Mouse (Mus musculus): Measurements from ENCODE around the gene Ccdc134. TPM values are rescaled to one million over a fixed set of nuclear protein-coding genes. Genes with fewer than 3 reads are reported as not detected.
"Not testable (repeated sequence)": the region's sequence is repeated elsewhere in the genome, so short reads cannot be mapped to it uniquely, and the experiment has no call there.

The Ccdc134 gene
- total RNA-seq (2021): 10 to 100 TPM; 10.1 to 12.9 TPM
- long read RNA-seq, experiment 1, transcript Ccdc134-201 (7 exons, 2,046 nt): major isoform, 6 of 11 reads
- long read RNA-seq, experiment 1, partial matches to known transcripts: 1 of 11 reads
- long read RNA-seq, experiment 1, other reads (novel, unspliced or antisense): 4 of 11 reads
- long read RNA-seq, experiment 2, full-length matches to known transcripts: 8 of 13 reads
- long read RNA-seq, experiment 2, partial matches to known transcripts: 2 of 13 reads
- long read RNA-seq, experiment 2, other reads (novel, unspliced or antisense): 3 of 13 reads

- DNase-seq (ENCODE audit: low spot score in 2 of 2): peak; percentile 97
- intact Hi-C loops (cut with DNase I): no loop called here
Measured at GRCm38 (mm10) chr15:82127426-82128374, at the start of gene Ccdc134. TSS of gene Ccdc134 (plus strand) at chr15:82127922.

- no peak for DNase-seq (ENCODE audit: low spot score in 2 of 2)
- intact Hi-C loops (cut with DNase I): no loop called here
Measured at GRCm38 (mm10) chr15:82079883-82080282, 47.8 kb upstream of the Ccdc134 start.

DNA sequence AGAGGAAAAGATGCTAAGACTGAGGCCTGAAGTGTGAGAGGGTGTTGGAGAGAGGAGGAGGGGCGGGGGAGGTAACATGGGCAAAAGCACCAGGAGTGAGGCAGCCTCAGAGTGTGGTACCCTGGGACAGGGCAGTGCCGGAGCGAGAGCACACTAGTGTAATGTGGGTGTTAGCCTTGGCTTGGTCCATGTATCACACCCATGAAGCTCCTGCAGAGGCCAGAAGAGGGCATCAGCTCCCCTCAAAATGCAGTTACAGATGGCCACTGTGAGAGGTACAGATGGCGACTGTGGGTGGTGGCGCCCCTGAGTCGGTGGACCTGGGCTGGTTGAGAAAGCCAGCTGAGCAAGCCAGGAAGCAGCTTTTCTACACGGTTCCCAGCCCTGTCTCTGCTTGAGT is 46.6 kb upstream of the Ccdc134 start:
- intact Hi-C loops (cut with DNase I): no loop called here
- DNase-seq (ENCODE audit: low spot score in 2 of 2): peak; percentile 48 to 67

- DNase-seq (ENCODE audit: low spot score in 2 of 2): no peak
- intact Hi-C loops (cut with DNase I): no loop called here
Measured at GRCm38 (mm10) chr15:82085606-82086005, 42.1 kb upstream of the Ccdc134 start.

GRCm38 (mm10) chr15:82086131-82086530 is 41.6 kb upstream of the Ccdc134 start:
- intact Hi-C loops (cut with DNase I): no loop called here
- DNase-seq (ENCODE audit: low spot score in 2 of 2): no peak

DNA sequence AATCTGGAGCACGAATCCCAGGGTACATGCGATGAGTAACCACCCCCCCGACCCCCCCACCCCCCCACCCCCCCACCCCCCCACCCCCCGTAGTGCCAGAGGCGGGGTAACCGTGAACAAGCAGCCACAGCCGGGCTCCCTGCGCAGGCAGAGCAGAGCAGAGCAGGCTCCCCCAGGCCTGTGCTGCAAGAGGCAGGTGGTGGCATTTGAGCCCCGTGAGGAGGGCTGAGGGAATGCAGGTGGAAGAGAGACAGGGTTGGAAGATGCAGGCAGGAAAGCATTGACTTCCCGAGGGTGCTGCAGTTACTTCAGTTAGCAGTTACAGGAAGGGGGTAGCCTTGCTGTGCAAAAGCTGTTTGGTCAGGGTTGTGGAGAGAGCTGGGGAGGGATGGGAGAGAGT is 40.5 kb upstream of the Ccdc134 start:
- peak; percentile 35 to 37 for DNase-seq (ENCODE audit: low spot score in 2 of 2)
- intact Hi-C loops (cut with DNase I): no loop called here

DNA sequence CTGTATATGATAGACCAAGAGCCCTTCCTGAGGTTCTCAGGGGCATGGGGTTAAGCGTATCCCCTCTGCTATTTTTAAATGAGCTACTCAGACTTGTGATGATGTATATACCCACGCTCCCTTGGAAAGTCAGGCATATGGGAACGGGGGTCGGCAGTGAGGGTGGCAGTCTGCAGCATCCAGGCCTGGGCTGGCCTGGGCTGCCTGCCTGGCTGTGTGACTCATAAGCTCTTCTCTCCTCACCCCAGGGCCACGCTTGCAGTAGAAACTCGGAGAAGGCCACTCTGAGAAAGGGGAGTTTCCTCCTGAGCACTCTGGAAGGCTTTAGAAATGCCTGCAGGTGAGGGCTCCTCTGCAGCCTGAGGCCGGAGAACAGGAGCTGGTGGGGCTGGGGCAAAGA is 36.7 kb upstream of the Ccdc134 start:
- no peak for DNase-seq (ENCODE audit: low spot score in 2 of 2)
- intact Hi-C loops (cut with DNase I): no loop called here

DNA sequence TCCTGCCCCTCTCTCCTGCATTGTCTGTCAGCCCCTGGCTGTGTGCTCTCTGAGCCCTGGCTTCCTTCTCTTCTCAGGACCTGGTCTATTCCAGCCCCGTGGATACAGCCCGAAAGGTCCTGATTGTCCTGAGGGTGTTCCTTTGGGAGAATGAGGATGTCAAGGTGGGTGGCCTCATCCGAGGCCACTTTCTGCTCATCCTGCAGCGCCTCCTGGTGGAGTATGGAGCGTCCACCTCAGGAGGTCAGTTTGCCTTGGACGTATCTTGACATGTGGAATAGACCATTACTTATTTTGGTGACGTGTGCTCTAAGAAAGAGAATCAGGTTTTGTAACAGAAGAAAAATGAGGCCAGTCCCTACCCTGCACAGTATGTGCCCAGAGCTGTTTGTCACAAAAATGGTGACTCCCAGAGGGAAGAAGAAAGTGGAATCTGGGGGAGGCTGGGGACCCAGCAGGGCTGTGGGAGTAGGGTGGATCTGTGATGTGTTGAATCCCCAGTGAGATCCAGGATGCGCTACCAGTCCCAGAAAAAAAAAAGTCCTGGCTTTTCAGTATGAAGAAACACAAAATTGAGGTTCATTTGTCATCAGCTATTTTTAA is 20.7 kb upstream of the Ccdc134 start:
- DNase-seq (ENCODE audit: low spot score in 2 of 2): peak; percentile 47 to 49
- intact Hi-C loops (cut with DNase I): loop anchor here (5.0 kb wide), 1 partner anchor 40 kb away; the partner anchor contains the start of gene Mei1

GRCm38 (mm10) chr15:82120544-82120943 is 7.2 kb upstream of the Ccdc134 start:
- intact Hi-C loops (cut with DNase I): no loop called here
- DNase-seq (ENCODE audit: low spot score in 2 of 2): no peak

DNA sequence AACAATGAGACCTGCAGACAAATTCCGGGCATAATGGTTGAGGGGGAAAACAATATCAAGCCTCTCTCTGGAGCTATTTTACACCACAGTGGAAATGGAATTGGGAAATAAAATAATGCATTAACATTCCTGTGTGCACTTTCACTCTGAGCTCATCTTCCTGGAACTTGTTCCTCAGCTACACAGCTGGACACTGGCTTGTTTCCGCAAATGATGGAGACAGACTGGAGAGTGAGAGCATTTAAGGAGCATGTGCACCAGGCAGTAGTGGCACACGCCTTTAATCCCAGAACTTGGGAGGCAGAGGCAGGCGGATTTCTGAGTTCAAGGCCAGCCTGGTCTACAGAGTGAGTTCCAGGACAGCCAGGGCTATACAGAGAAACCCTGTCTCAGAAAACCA is 1.0 kb upstream of the Ccdc134 start:
- intact Hi-C loops (cut with DNase I); DNase-seq (ENCODE audit: low spot score in 2 of 2): not testable (repeated sequence)

- intact Hi-C loops (cut with DNase I): no loop called here
- no peak for DNase-seq (ENCODE audit: low spot score in 2 of 2)
Measured at GRCm38 (mm10) chr15:82128398-82128797, 676 bp downstream of the Ccdc134 start.

DNA sequence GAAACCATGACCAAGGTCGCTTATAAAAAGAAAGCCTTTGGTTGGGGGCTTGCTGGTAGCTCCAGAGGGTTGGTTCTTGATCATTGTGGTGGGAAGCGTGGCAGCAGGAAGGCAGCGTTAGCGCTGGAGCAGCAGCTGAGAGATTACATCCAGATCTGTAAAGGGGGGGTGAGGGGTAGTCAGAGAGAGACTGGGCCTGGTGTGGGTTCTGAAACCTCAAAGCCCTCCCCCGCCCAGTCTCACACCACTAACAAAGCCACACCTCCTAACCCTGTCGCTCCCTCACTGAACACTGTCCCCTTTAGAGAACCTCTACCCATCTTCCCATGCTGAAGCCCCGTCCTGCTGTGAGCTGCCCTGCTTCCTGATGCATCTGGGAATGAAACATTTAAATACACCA is 2.9 kb downstream of the Ccdc134 start:
- DNase-seq (ENCODE audit: low spot score in 2 of 2): no peak
- intact Hi-C loops (cut with DNase I): no loop called here

- intact Hi-C loops (cut with DNase I): no loop called here
- peak; percentile 36 to 66 for DNase-seq (ENCODE audit: low spot score in 2 of 2)
Measured at GRCm38 (mm10) chr15:82135372-82135771, 7.7 kb downstream of the Ccdc134 start.

DNA sequence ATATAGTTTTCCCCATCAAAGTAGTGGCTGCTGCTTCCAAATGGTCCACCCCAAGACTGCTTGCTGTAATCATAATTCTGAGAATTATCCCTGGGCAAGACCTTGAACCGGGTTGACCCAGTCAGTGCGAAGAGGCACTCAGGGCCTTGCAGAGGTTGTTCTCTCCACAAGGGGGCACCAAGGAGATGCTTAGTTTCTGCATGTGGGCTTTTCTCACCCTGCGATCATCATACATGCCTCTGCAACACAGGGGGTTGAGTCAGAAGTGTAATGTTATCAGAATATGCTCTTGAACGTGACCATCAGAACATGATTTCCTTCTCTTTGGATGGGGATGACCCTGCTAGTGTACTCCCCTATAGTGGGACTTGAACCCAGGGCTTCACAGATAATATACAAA is 10.8 kb downstream of the Ccdc134 start:
- peak; percentile 68 to 74 for DNase-seq (ENCODE audit: low spot score in 2 of 2)
- intact Hi-C loops (cut with DNase I): loop anchor here (2.0 kb wide), 1 partner anchor 98 kb away; no protein-coding TSS in a partner anchor

DNA sequence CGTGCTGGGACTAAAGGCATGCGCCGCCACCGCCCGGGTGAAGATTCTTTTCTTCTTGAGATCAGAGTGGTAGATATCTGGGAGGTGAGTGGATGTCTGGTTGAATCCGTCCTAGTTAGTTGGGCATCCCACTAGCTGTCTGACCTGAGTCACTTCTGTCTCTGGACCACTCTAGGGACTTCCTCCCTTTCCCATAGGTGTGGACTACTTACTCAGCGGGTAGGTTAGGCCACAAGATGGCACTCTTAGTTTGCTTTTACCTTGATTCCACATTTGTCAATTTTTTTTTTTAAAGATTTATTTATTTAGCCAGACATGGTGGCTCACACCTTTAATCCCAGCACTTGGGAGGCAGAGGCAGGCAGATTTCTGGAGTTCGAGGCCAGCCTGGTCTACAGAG is 11.5 kb downstream of the Ccdc134 start:
- intact Hi-C loops (cut with DNase I): loop anchor here (2.0 kb wide), 1 partner anchor 98 kb away; no protein-coding TSS in a partner anchor

DNA sequence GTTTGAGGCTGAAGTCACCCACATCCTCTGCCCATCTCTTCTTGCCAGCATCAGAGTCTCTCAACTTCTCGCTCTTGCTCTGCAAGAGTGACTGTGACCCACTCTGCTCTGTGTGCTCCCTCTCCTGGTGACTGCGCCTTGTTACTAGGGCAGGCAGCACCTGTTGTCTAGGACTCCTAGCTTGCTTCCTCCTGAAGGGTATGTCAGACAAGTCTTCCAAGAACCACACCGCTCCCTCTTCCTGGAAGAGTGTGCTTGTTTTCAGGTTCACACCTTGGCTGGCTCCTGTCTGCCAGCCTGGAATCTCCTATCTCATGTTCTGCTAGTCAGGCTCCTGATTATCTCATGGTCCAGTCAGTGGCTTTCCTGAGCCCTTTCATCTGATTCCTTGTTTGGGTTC is 12.6 kb downstream of the Ccdc134 start:
- intact Hi-C loops (cut with DNase I): no loop called here

More for the DNA sequence above, 11.5 kb downstream of the Ccdc134 start:
- DNase-seq (ENCODE audit: low spot score in 2 of 2): peak in 1 of 2 experiments; percentile 23

GRCm38 (mm10) chr15:82144157-82144556 is 16.4 kb downstream of the Ccdc134 start:
- no peak for DNase-seq (ENCODE audit: low spot score in 2 of 2)
- intact Hi-C loops (cut with DNase I): no loop called here

More for the DNA sequence above, 12.6 kb downstream of the Ccdc134 start:
- no peak for DNase-seq (ENCODE audit: low spot score in 2 of 2)

DNA sequence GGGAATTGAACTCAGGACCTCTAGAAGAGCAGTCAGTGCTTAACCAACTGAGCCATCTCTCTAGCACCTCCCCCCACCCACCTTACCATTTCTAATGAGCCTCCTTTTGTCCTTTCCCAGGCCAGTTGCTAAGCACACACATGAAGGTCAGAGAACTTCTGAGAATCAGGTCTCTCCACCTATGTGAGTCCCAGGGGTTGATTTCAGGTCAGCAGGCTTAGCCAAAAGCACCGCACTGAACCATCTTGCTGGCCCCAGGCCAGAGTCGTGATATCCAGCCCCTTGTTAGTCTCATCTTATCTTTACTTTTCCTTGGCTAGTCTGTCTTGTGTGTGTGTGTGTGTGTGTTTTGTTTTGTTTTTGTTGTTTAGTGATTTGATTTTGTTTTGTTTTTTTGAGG is 17.7 kb downstream of the Ccdc134 start:
- no peak for DNase-seq (ENCODE audit: low spot score in 2 of 2)
- intact Hi-C loops (cut with DNase I): no loop called here

- DNase-seq (ENCODE audit: low spot score in 2 of 2): no peak
- intact Hi-C loops (cut with DNase I): no loop called here
Measured at GRCm38 (mm10) chr15:82145851-82146769, 18.4 kb downstream of the Ccdc134 start.

All from left cerebral cortex, postnatal 14 days (tissue).